Mouse (Mus musculus) ovary, postnatal 10 days (tissue): ENCODE measurements around the gene Katnb1.

Source experiments
- DNase-seq: peaks from one replicate; pipeline ENCODE4 v3.0.0; 2022; ENCODE audit warnings: low spot score

The Katnb1 gene

DNA sequence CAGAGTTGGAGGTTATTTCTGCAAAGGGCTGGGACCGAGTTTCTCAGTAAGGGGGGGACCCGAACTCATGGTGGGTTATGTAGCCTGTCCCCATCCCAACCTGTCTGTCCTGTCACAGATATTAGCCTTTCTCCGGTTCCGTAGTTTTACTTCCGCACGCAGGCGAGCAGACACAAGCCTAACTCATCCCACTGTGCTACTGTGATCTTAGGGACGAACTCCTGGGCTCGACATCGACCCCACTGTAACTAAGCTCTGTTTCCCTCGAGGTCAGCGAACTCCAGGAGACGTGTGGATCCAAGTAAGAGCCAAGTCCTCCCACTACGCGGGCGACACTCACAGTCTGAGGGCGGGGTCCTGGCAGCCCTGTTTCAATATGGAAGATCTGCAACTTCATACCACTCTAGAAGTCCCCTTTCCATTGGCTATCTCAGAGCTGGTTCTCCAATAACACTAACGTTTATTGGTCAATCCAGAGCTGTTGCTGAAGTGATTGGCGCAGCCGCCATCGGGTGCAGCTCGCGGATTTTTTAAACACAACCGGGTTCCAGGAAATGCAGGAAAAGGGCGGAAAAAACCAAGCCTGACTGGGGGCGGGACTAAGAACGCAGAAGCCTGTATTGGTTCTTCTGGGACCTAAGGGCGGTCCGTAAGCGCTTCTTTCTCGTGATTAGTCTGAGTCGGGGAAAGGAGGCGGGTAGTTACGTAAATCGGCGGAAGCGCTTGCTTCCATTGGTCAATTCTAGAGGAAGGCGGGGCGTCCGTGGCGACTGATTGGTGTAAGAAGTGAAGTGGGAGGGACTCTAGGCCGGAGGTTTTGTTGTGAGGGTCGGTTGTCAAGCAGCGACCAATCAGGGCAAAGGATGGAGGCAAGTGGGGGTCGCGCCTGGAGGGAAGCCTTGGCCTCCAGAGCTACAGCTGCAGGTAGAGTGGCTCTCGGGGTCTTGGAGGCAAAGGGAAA lies at the start of gene Katnb1:
Katnb1 (plus strand) TSS at position 806 of the 961 bp plus-strand sequence.
- DNase-seq, result peak; percentile 87

GRCm38 (mm10) chr8:95037106-95037925 lies 43.7 kb upstream of the Katnb1 start:
- DNase-seq, result no peak

- DNase-seq, result no peak
Measured at GRCm38 (mm10) chr8:95041883-95042784, 38.9 kb upstream of the Katnb1 start.

DNA sequence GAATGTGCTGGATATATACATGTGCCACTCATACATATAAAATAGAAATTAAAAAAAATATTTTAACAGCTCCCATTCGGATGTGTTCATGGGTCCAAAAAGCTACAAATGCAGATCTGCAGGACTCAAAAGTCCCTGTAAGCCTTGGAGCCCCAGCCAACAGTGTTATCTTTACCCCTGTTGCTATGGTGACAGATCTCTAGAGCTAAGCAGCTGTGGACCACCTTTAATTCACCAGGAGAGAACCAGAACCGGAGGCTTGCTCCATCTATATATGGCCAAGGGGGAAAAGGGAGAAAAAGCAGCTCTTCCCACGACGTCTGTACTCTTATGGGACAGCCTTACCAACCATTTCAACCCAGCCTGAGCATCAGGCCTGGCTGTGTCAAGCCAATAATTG lies 36.2 kb upstream of the Katnb1 start:
- no peak for DNase-seq

DNA sequence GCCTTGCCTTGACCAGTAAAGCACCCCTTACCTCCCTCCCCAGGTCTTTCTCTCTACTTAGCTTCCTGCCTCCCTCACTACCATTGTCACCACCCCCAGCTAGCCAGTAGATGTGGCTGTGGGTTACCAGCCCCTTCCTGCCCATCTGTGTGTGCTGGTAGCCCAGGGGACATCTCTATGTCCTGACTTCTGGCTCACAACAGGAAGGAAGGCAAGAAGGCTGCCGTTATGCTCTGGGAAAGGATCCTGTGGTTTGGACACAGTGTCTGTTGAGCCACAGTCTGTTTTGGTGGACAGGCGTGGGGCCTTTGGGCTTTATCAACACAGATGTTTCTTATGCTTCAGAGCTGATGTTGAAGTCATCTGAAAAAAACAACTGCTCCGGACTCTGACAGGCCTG lies 34.0 kb upstream of the Katnb1 start:
- DNase-seq, result no peak

DNA sequence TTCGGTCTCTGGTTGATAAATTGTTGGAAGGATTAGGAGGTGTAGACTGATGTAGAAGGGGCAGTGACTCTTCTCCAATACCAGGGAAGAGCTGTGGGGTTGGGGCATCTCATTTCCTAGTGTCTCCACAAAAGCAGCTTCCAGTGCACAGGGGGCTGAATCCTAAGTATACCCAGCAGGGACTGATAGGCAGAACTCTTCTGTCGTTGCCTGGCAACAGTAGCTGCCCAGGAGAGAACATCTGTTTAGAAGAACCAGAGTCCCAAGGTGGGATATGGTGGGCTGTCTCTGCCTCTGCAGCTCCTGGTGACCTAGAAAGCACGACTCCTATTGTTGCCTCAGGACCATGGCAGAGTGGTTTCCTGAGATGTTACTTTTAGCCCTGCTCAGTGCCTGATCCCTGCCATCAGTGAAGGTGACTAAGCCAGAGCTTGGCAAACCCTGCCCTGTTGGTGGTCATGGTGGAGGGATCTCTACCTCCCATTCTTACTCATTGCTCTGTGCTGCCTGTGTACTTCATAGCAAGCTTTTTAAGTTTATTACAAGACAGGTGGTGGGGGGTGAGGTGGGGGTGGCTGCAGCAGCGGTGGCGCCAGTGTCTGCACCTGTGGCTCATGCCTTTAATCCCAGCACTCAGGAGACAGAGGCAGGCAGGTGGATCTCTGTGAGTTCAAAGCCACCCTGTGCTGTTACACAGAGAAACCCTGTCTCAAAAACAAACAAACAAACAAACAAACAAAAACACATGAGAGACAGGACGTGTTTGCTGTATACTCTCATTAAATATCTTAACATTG lies 32.9 kb upstream of the Katnb1 start:
- no peak for DNase-seq

DNA sequence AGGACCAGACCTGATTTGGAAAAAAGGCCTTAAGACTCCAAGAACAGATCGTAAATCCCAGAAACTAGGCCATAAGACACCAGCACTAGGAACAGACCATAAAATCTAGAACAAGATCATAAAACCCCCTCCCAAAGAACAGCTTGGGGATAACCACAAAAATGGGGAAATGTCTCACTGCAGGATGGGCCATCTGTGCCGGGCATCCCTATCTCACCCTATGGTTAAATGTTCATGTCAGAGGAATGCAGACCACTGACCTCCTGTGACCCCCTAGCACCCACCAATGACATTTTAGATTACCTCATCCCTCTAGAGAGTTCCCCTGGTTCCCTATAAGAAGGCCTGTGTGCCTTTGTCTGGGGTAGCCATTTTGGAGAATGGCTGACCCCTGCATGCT lies 31.4 kb upstream of the Katnb1 start:
- no peak for DNase-seq

- no peak for DNase-seq
Measured at GRCm38 (mm10) chr8:95054438-95054837, 26.5 kb upstream of the Katnb1 start.

- DNase-seq, result no peak
Measured at GRCm38 (mm10) chr8:95054927-95055510, 26.0 kb upstream of the Katnb1 start, which contains the start of gene Drc7. TSS of gene Drc7 (plus strand) at chr8:95055103.

- DNase-seq, result no peak
Measured at GRCm38 (mm10) chr8:95056414-95056813, 24.6 kb upstream of the Katnb1 start.

DNA sequence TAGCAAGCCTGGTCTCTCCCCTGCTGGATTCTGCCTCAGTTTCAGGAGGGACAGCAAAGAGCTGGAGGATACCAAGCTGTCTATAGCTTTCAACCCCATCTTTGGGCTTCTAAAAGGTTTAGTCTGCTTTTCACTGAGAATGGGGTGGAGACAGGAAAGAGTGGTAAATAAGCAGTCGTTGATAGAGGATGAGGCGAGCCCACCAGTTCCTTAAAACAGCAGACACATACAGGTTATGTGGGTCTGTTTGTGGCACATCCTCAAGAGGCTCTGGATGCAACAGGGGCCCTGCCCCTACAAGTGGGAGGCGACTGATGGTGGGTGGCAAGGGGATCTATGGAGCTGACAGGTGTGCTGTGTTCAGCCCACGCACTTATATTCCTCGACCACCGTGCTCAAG lies 22.3 kb upstream of the Katnb1 start:
- DNase-seq, result no peak

DNA sequence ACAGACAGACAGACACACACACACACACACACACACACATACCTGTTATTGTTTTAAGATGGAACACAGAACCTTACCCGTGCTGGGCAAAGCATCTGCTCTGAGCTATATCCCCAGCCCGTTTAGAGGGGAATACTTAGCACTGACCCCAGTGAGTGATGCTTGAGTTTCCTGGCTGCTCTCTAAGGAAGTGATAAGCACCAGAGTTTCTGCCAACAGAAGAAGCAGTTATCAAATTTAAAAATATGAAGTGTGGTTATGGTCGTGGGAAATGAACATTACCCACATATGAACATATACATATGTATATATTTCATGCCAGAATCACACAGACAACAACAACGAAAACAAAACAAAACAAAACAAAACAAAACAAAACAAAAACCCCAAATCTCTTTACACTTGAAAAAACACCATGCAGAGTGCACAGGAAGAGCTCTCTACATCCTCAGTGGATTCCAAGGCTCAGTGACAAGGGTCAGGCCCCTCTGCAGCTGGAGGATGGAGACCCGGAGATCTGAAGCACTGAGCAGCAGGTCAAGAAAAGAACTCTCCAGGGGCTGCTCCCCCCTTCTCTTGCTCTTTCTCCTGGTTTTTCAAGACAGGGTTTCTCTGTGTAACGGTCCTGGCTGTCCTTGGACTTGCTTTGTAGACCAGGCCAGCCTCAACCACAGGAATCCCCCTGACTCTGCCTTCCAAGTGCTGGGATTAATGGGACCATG lies 21.0 kb upstream of the Katnb1 start:
- DNase-seq, result no peak

- DNase-seq, result no peak
Measured at GRCm38 (mm10) chr8:95064531-95064930, 16.5 kb upstream of the Katnb1 start.

DNA sequence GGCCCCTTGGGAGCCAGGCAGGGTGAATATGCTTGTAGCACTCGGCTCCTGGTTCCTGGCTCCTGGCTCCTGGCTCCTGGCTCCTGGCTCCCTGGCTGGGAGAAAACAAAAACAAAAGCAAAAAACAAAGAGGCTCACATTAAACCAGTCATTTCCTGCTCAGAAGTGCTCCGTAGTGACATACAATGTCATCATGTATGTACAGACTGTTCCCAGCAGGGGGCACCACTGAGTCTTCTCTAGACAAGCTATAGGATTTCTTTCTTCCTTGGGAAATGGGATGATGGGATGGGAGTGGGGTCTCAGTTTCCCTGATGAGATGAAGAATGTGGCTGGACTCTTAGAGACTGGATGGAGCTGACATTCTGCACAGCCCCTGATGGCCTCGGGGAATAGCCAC lies 13.4 kb upstream of the Katnb1 start:
- no peak for DNase-seq

GRCm38 (mm10) chr8:95075504-95075903 lies 5.5 kb upstream of the Katnb1 start:
- no peak for DNase-seq

- no peak for DNase-seq
Measured at GRCm38 (mm10) chr8:95076151-95076550, 4.8 kb upstream of the Katnb1 start.

GRCm38 (mm10) chr8:95078055-95078454 lies 2.9 kb upstream of the Katnb1 start:
- DNase-seq, result no peak

- DNase-seq, result no peak
Measured at GRCm38 (mm10) chr8:95079305-95079704, 1.7 kb upstream of the Katnb1 start.

DNA sequence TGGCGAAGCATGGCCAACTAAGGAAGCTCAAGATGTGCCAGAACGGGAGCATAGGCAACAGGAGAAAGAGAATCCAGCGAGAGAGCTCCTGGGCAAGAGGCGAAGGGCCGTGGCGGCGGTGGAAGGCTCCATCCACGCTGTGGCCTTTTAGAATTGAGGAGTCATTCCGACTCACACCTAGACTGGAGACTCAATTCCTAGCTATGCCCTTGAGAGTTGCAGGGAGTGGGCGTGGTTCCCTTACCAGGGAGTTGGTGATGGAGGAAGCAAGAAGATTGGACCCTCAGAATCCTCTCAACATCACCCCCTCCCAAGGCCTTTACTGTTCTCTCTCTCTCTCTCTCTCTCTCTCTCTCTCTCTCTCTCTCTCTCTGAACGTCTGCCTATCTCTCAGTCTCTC lies 664 bp downstream of the Katnb1 start:
- no peak for DNase-seq

- no peak for DNase-seq
Measured at GRCm38 (mm10) chr8:95084261-95084660, 3.3 kb downstream of the Katnb1 start.
